Mouse (Mus musculus): ENCODE measurements around the gene Rab17.

Gene Rab17

GRCm38 (mm10) chr1:90995916-90996315 is 26.5 kb upstream of the Rab17 start:
- DNase-seq (ENCODE audit: low spot score) = no peak

GRCm38 (mm10) chr1:90981346-90981745 is 11.9 kb upstream of the Rab17 start:
- DNase-seq (ENCODE audit: low spot score) = no peak

GRCm38 (mm10) chr1:90980638-90981330 is 11.3 kb upstream of the Rab17 start:
- DNase-seq (ENCODE audit: low spot score) = no peak

- no peak for DNase-seq (ENCODE audit: low spot score)
These were observed 6.5 kb upstream of the Rab17 start for GRCm38 (mm10) chr1:90975960-90976359.

GRCm38 (mm10) chr1:90974906-90975649 is 5.6 kb upstream of the Rab17 start:
- DNase-seq (ENCODE audit: low spot score) = peak; percentile 66

- DNase-seq (ENCODE audit: low spot score) = no peak
These were observed 4.1 kb upstream of the Rab17 start for GRCm38 (mm10) chr1:90973574-90973911.

GRCm38 (mm10) chr1:90972911-90973573 is 3.6 kb upstream of the Rab17 start:
- peak; percentile 98 for DNase-seq (ENCODE audit: low spot score)

GRCm38 (mm10) chr1:90969881-90970390 is 475 bp upstream of the Rab17 start:
- no peak for DNase-seq (ENCODE audit: low spot score)

GRCm38 (mm10) chr1:90968649-90969048 is 812 bp downstream of the Rab17 start:
- DNase-seq (ENCODE audit: low spot score) = no peak

GRCm38 (mm10) chr1:90967583-90967982 is 1.9 kb downstream of the Rab17 start:
- DNase-seq (ENCODE audit: low spot score) = peak; percentile 65

- peak; percentile 36 for DNase-seq (ENCODE audit: low spot score)
These were observed 6.5 kb downstream of the Rab17 start for GRCm38 (mm10) chr1:90962994-90963393.

- DNase-seq (ENCODE audit: low spot score) = no peak
These were observed 6.9 kb downstream of the Rab17 start for GRCm38 (mm10) chr1:90962526-90962925.

GRCm38 (mm10) chr1:90956245-90957096 is 13.0 kb downstream of the Rab17 start:
- DNase-seq (ENCODE audit: low spot score) = peak; percentile 72

GRCm38 (mm10) chr1:90953688-90954087 is 15.8 kb downstream of the Rab17 start:
- DNase-seq (ENCODE audit: low spot score) = no peak

- no peak for DNase-seq (ENCODE audit: low spot score)
These were observed 16.7 kb downstream of the Rab17 start, which contains the start of gene Prlh for GRCm38 (mm10) chr1:90952808-90953207. TSS of gene Prlh (plus strand) at chr1:90953108.

- DNase-seq (ENCODE audit: low spot score) = no peak
These were observed 17.8 kb downstream of the Rab17 start for GRCm38 (mm10) chr1:90951670-90952069.

- no peak for DNase-seq (ENCODE audit: low spot score)
These were observed 20.2 kb downstream of the Rab17 start for GRCm38 (mm10) chr1:90949309-90949708.

- no peak for DNase-seq (ENCODE audit: low spot score)
These were observed 22.2 kb downstream of the Rab17 start for GRCm38 (mm10) chr1:90947252-90947651.

GRCm38 (mm10) chr1:90945171-90945570 is 24.3 kb downstream of the Rab17 start:
- no peak for DNase-seq (ENCODE audit: low spot score)

- DNase-seq (ENCODE audit: low spot score) = no peak
These were observed 29.5 kb downstream of the Rab17 start for GRCm38 (mm10) chr1:90939980-90940379.

GRCm38 (mm10) chr1:90936990-90937389 is 32.5 kb downstream of the Rab17 start:
- no peak for DNase-seq (ENCODE audit: low spot score)

- DNase-seq (ENCODE audit: low spot score) = no peak
These were observed 36.5 kb downstream of the Rab17 start for GRCm38 (mm10) chr1:90933001-90933400.
